Mouse (Mus musculus) ovary, adult 18-20 months (tissue): ENCODE measurements around the gene Sorbs1.
"Not testable (repeated sequence)": the region's sequence is repeated elsewhere in the genome, so short reads cannot be mapped to it uniquely, and the experiment has no call there.

Source experiments
- DNase-seq: peaks from one replicate; pipeline ENCODE4 v3.0.0; 2022; ENCODE audit warnings: low spot score, mixed read lengths

The Sorbs1 gene

DNA sequence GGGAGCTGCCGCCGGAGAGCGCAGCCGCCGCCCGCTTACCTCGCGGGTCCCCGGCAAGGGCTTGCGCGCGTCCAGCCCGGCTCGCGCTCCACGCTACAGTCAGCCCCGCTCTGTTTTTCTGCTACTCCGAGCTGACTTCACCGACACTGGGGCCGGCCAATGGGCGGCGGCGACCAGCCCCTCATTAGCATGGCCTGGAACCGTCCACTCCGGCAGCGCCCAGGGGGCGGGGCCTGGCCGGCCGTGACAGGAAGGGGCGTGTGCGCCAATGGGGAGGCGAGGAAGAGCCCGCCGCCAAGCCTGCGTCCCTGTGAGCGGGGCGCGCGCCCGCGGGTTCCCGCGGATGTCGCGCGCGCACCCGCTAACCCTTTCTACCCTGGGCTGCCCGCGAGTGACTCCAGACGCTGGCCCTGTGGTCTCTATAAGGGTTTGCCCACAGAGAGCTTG, at the start of gene Sorbs1:
Gene Sorbs1, minus strand, starts transcription at position 148 of the 447 bp plus-strand sequence.
- peak; percentile 96 for DNase-seq

DNA sequence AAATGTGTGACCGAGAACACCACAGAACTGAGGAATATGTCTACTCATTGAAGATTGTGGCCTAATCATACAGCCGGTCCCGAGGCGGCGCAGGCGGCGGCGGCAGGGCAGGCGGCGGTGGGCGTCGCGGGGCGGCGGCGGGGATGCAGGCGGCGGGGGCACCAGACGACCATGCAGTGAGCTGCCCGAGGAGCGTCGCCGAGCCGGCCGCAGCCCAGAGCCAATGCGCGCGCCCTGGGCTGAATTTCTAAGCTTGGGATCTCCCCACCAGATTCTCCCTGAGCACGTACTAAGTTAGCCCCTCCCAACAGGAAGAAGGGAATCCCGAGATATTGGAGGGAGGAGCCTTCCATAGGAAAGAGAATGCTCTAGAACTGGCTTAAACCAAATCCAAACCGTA, 47.9 kb upstream of the Sorbs1 start:
- not testable (repeated sequence) for DNase-seq

DNA sequence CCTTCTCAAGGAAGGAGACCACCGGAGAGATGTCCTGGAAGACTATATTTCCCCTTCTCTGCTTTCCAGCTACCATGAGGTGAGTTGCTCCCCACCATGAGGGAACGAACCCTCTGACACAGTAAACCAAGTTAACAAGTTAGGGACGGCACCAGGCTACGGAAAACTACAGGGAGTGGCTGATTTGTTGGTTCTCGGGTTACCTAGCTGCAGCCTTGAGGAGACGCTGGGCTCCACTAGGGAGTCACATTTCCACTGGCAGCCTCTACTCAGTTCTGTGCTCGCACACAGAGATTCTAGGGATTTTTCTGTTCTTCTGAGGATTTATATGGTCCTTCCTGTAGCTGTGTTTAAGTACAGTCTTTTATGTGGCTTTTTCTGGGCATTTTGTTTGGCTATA, 42.5 kb upstream of the Sorbs1 start:
- DNase-seq: no peak

DNA sequence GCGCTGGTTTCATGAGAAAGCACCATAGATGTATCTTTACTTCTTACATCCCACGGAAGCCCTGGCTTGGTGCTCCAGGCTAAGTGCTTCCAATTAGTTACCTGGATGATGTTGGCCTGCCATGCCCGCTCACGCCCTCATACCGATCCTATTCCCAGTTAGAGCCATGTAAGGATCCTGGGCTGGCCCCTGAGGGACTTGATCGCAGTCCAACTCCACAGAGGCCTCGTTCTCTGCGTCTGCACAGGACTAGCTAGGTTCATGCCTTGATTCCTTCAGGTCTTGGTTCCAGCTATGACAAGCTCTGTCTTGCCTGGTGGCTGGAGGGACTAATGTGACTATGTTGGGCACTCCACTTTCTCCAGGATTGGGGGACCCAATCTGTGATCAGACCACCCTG, 41.6 kb upstream of the Sorbs1 start:
- DNase-seq: no peak

DNA sequence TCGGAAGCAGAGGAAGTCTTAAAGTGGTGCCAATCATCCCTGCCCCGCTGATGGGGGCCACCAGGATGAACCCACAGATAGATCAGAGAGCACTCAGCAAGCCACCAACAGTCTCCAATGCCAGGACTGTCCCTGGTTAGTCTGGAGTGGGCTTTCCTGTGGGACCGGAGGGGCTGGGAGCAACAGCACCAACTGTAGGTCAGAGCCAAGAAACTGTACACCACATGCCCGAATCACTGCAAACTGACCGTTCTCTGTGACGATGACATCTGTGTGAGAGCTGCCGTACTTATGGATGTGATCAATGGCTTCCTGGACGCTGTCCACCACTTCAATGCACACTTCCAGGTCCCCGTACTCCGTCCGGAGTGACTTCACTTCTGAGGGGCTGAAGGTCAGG, 40.8 kb upstream of the Sorbs1 start:
- DNase-seq: no peak

DNA sequence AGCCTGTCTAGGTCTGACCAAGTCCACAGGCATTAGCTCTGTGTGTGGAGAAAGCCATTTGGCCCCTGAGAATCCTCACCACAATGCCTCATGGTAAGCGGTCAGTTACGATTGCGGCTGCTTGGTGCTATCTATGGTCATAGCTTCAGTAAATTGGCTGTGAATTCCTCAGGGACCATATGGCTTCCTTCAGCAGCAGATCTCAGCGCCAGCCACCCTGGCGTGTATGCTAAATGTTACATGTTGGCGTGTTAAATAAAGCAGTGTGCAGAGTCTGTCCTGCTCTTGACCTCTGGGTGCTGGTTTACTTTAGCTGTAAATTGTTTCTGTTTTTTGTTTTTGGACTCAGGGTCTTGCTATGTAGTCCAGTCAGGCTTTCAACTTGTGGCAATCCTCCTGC, 40.3 kb upstream of the Sorbs1 start:
- no peak for DNase-seq

DNA sequence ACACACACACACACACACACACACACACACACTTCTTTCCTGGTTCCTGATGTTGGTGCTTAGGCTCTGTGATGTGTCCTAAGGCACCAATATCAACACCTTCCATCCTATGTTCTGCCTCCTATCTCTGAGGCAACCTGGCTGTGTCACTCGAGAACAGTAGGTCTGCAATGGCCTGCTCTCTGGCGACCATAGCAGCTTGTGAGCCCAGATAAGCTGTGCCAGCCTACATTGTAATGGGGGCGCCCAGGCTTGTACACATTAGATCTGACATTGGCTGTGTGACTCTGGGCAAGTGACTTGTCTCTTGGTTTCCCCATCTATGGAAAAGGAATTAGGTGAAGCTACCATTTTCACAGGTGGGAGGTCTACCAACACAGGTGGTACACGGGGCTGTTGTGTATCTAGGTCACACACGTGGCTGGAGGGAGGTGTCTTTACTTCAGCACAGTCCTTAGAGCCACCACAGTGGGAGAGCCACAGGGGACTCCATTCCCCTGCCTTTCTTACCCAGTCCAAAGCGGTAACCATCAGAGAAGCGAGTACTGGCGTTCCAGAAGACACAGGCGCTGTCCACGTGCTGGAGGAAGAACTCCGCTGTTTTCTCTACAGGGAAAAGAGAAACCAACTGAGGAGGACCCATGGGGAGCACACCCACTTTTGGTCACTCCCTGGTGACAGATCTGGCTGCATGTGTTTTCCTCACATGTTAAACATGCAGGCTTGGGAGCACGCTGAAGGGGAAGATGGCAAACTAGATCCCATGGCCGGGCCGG, 39.6 kb upstream of the Sorbs1 start:
- DNase-seq: no peak

DNA sequence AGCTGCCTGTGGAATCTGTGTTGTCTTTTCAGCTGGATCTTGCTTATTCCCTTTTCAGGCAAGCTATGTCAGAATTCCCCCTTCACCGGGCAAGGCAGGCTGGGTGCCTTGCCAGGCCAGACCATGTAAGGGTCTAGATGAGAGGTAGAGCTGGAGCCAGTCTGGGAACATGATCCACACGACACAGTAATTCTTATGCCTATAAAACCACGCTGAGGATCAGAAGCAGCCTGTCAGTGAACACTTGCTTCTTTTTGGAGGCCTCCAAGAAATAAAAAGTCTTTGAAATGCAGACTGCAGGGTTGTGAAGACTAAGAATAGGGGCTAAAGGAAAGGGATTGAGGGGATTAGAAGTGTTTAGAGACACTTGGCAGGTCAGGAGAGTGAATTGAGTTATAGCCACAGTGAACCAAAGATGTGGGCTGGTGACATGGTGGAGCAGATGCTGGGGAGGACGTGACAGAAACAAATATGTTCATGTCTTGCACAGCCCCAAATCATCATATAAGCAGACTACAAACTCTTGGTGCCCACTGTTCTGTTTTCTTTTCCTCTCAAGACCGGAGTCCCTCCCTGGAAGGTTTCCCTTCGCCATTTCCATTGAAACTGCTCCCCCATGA, 36.0 kb upstream of the Sorbs1 start:
- no peak for DNase-seq

DNA sequence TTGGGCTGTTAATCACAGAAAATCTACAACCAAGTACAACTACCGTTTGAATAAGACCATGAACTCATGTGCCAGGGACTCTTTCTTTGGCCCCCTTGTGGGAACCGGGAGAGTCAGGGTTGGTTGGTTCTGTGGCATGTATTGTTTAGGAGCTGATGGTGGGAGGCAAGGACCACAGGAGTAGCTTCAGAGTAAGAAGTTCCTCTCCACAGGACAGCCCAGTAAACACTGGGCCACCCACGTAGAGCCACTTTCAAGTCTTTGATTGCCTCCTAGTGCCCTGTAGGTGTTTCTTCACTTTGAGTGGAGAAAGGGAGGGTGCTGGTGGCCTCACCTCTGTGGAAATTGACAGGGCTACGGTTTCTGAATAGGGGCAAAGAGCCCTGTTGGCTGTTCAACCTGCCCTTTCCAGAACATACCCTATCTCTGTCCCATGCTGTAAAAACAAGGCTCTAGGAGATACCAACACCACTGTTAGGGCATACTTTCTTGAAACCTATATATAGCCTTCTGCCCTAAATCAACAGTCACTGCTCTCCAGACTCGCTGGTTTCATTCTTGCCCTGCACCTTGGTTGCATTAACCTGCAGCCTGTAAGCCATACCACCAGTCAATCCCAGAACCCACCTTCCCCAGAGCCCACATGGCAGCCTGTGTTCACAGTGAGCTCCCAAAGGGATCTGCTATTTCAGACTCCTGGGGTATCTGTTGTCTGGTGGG, 35.4 kb upstream of the Sorbs1 start:
- no peak for DNase-seq

DNA sequence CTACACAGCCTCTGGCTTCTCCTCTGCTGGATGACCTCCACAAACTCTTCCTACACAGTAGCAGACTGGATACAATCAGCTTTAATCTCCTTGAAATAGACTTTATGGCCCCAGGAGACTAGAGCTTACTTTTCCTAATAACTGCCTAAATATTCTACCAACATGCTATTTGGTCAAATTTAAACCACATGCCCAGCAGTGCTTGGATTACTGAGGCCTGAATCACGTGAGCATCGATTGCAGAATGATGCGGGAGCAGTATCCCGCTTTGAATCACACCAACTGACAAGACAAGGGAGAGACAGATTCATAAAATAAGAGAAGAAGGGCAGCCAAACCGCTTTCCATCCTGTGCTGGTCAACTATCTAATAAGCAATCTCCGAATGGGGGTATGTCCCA, 34.8 kb upstream of the Sorbs1 start:
- DNase-seq: no peak

DNA sequence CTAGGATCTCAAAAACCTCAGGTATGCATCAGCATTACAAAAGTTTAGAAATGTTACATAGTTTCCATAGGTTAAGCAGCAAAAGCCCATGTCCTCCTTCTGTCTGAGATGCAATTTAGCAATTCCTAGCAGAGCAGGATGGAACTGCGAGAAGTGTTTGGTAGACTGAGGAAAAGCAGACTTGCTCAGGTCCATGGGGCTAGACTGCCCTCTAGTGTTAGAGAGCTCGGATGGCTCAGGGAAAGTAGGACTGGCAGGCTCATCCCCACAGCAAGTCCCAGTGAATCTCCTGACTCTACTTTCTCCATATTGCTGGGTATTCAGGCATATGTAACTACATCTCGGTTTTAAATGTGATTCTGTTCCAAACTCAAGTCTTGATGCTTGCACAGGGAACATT, 31.3 kb upstream of the Sorbs1 start:
- DNase-seq: no peak

DNA sequence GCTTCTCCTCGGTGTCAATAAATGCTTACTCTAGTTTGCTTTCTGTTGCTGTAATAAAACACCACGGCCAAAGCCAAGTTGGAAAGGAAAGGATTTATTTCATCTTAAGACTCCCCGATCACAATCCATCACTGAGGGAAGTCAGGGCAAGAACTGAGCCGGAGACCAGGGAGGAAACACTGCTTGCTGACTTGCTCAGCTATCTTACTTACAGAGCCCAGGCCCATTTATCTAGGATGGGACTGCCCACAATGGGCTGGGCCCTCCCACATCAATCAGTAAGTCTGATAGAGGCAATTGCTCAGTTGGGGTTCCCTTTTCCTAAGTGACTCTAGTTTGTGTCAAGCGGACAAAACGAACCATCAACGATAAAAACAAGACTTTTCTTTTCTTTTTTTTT, 29.2 kb upstream of the Sorbs1 start:
- DNase-seq: no peak

DNA sequence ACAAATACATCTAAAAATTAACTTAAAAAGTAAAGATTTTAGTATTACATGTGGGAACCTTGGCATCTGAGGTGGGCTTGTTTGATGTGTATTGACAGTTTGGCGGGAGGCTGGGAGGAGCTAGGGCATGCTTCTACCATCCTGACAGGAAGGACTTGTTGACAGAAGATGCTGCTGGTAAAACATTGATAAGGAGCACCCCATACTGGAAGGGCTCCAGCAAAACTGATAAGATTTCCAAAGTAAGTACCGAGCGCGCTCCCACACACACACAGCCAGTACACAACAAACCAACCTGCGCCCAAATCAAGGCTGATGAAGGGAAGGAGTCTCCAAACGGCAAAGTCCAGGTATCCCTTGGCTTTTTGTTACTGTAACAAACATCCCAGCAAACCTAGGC, 22.9 kb upstream of the Sorbs1 start:
- no peak for DNase-seq

DNA sequence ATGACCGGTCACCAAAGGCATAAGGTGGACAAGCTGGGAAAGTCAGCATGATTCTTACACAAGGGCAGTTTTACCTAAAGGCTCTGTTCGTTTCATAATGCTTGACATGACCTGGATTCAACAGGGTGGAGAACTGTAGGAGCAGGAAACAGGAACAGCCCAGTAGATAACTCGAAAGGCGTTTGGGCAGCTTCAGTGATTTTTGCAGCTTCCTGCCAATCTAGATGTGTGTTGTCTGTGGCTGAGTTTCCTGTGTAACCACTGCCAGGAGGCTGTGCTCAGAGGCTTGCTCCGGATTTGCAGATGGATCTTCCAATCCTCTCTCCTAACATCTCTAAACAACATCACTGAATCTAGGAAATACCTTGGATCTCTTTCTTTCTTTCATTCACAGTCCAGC, 18.9 kb upstream of the Sorbs1 start:
- DNase-seq: no peak

DNA sequence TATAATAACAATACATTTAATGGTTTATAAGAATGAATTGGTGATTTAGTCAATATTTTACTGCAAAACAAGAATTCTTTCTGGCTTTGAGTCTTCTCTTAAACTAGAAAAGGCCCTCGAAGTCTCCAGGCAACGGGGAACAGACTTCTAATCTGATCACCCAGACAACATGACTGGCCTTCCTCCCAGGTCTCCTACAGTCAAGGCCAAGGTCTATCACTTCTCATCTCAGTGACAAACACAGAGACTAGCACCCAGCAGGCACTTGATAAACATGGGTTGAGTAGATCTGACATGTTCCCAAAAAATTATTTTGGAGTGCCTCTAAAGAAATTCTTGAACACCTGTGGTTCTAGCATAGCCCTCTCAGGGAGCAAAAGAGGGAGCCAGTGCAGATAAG, 16.7 kb upstream of the Sorbs1 start:
- no peak for DNase-seq

DNA sequence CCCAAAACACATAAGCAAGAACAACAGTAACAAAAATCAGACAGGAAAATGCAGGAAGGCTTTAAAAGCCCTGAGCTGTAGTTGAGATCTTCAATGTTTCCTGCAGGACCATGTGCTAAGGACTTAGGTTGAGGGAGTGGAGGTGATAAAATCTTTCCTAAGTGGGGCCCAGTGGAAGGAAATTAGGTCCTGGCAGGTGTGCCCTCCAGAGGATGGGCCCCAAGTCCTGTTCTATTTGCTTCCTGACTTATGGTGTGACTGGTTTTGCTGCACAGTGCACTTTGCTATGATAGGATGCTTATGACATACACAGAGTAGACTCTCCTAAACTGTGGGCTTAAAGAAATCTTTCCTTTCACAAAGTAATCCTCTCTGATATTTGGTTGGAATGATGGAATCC, 14.7 kb upstream of the Sorbs1 start:
- DNase-seq: no peak

DNA sequence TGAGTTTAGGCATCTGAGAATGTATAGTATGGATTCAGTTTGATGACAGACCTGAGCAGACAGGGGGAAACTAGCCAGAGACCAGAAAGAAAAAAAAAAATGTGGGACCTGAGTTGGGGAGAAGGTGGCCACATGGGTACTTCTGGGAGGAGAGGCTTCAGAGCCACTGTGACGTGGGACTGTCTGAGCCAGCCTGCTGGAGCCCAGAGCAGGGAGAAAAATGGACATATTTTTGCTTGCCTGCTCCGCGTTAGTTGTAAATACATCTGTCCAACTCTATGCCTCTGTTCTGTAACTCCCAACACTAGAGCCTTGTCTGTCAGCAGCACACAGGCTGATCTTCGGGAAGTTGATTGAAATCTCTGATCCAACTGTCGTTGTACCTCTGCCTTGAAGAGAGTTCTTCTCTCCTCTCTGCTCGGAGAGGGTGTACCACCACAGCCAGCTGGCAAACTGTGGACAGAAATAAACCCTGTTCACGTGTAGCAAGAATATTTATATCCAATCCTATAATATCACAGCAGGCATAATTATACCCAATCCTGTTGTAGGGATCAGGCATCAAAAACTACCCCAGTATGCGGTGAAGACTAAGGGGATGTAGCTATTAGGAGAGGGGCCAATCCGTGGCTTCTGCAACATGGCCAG, 12.9 kb upstream of the Sorbs1 start:
- no peak for DNase-seq

DNA sequence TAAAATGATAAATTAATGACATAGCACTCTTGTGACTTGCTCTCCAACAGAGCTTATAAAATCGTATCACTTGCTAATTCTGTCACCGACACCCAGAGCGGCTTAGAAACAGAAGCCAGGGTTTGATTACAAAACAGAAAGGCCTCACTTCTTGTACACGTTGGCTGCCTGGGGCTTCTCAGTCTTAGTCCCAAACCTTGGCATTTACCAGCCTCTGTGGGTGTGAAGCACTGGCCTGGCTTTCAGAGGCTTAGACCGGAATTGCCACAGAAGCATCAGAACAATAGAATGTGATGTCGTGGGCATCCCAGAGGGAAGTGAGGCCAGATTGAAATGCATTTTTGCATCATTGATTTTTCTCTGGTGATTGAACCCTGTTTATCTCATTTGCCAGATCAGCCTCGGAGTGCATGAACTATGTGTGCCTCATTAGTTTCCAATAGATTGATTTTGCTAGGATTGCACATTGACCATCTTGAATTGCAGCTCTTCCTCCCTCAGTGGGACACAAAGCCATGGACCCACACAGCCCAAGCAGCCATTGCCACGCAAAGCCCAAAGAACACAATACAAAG, 9.9 kb upstream of the Sorbs1 start:
- DNase-seq: no peak

DNA sequence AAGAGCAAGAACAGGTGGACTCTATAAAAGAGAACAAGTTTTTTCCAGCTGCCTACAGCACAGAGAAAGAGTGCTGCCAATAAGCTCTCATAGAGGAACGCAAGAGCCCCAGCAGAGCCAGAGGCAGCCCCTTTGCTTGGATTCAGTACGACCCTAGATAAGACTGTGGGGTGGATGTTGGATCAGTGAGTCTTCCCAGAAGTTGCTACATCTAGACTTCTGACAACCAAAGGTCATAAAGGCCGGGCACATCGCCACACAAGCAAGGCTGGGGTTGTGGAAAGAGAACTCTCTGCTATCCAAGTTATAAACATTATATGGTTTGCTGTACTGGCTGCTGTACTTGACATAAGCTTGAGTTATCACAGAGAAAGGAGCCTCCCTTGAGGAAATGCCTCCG, 6.8 kb upstream of the Sorbs1 start:
- DNase-seq: no peak

DNA sequence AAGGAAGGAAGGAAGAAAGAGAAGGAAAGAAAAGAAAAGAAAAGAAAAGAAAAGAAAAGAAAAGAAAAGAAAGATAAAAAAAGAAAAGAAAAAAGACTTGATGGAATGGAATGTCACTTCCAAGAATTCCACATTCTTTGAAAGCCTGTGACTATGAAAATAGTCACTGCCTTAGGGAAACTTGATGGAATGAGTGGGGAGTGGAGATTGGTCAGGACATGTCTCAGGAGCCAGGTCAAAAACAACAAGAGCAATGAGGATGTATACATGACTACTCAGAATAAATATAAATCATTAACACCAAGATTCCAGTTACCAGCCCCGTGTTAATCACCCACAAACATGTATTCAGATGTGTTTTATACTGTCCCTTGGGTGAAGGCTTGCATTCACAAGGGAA, 5.1 kb upstream of the Sorbs1 start:
- DNase-seq: no peak

DNA sequence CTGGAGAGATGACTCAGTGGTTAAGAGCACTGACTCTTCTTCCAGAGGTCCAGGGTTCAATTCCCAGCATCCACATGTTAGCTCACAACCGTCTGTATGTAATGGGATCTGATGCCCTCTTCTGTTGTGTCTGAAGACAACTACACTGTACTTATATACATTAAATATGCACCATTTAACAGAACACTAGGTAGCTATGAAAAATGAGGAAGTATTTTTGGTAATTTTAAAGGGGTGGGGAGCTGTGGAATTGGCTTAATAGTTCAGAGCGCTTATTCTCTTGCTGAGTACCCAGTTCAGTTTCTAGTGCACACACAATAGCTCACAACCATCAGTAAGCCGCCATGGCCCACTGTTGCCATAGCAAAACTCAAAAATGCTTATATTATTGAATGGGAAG, 2.0 kb upstream of the Sorbs1 start:
- DNase-seq: no peak

DNA sequence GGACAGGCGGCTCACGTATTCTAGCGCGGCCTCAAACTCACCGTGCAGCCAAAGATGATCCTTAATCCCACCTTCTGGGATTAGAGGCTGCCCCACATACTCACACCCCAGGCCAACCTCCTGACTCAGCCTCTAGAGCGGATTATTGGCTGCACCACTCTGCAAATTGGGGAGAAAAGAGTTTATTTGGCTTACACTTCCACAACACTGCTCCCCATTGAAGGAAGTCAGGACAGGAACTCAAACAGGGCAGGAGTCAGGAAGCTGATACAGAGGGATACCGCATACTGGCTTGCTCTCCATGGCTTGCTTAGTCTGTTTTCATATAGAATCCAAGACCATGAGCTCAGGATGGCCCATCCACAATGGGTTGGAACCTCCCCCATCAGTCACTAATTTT, 797 bp upstream of the Sorbs1 start:
- no peak for DNase-seq
